Mouse (Mus musculus): ENCODE measurements at regions not wholly inside any gene's neighbourhood (a gene's known extent, or its start where the extent isn't known, plus 50 kb on each side); places are given as distances from the start of the nearest gene placed in this dataset.

GRCm38 (mm10) chr1:159150351-159150750, 81.8 kb upstream of the Cop1 start:
- WGBS, result 48% methylated on average over 5 of the region's 5 CpGs
- no peaks in the 10 kb centered on the region for H3K36me3 ChIP-seq
- no peak overlapping the region for H3K4me3 ChIP-seq
- H3K27me3 ChIP-seq, result no peaks in the 10 kb centered on the region
- no peak overlapping the region for H3K27ac ChIP-seq
- no peak overlapping the region for H3K9ac ChIP-seq
- H3K4me2 ChIP-seq, result no peak overlapping the region
- ATAC-seq (ENCODE audit: borderline replicate concordance, extremely low read depth, low FRiP score, low TSS enrichment), result no peak
- H3K9me3 ChIP-seq, result no peaks in the 10 kb centered on the region
- H3K4me1 ChIP-seq, result no peaks in the 10 kb centered on the region

- H3K27me3 ChIP-seq, result no peaks in the 10 kb centered on the region
- no peak overlapping the region for H3K9ac ChIP-seq
- H3K4me2 ChIP-seq, result no peak overlapping the region
- H3K9me3 ChIP-seq, result no peaks in the 10 kb centered on the region
- H3K27ac ChIP-seq, result no peak overlapping the region
- H3K4me3 ChIP-seq, result no peak overlapping the region
- no peaks in the 10 kb centered on the region for H3K36me3 ChIP-seq
- no peaks in the 10 kb centered on the region for H3K4me1 ChIP-seq
- 40% methylated on average over 3 of the region's 3 CpGs for WGBS
- peak; percentile 62; the same call in 1 of the 2 replicates for ATAC-seq (ENCODE audit: borderline replicate concordance, extremely low read depth, low FRiP score, low TSS enrichment)
These were observed 75.7 kb upstream of the Cop1 start for GRCm38 (mm10) chr1:159156428-159156827.

- Histone ChIP-seq H3K9me3 (no peaks in the 10 kb centered on the region), H3K27me3 (no peaks in the 10 kb centered on the region), H3K4me2 (no peak overlapping the region), H3K4me3 (no peak overlapping the region), H3K27ac (no peak overlapping the region), H3K36me3 (no peaks in the 10 kb centered on the region), H3K4me1 (0 out of 2 replicates have a peak, but pooled peaks cover 6% of the 10 kb centered on the region), H3K9ac (no peak overlapping the region)
- ATAC-seq (ENCODE audit: borderline replicate concordance, extremely low read depth, low FRiP score, low TSS enrichment), result no peak
- 70% methylated on average over 8 of the region's 8 CpGs for WGBS
These were observed 71.8 kb upstream of the Cop1 start for GRCm38 (mm10) chr1:159160035-159160960.

GRCm38 (mm10) chr1:159163113-159163885, 68.8 kb upstream of the Cop1 start:
- Histone ChIP-seq H3K9ac (no peak overlapping the region), H3K4me3 (no peak overlapping the region), H3K4me2 (peak overlapping the region; percentile 18; the same call in 1 of the 2 replicates), H3K27ac (peak overlapping the region; percentile 80), H3K9me3 (no peaks in the 10 kb centered on the region), H3K36me3 (no peaks in the 10 kb centered on the region), H3K27me3 (no peaks in the 10 kb centered on the region), H3K4me1 (0 out of 2 replicates have a peak, but pooled peaks cover 6% of the 10 kb centered on the region)
- ATAC-seq (ENCODE audit: borderline replicate concordance, extremely low read depth, low FRiP score, low TSS enrichment), result peak; percentile 97
- WGBS, result 16% methylated on average over 4 of the region's 4 CpGs

GRCm38 (mm10) chr1:159182031-159182430, 50.1 kb upstream of the Cop1 start:
- no peak overlapping the region for H3K9ac ChIP-seq
- no peaks in the 10 kb centered on the region for H3K9me3 ChIP-seq
- H3K27me3 ChIP-seq, result no peaks in the 10 kb centered on the region
- H3K4me3 ChIP-seq, result no peak overlapping the region
- no peak overlapping the region for H3K4me2 ChIP-seq
- H3K4me1 ChIP-seq, result no peaks in the 10 kb centered on the region
- H3K27ac ChIP-seq, result no peak overlapping the region
- H3K36me3 ChIP-seq, result no peaks in the 10 kb centered on the region
- no peak for ATAC-seq (ENCODE audit: borderline replicate concordance, extremely low read depth, low FRiP score, low TSS enrichment)
